9 mouse cellular contexts compared by ENCODE assay signal in the genomic region with DNA sequence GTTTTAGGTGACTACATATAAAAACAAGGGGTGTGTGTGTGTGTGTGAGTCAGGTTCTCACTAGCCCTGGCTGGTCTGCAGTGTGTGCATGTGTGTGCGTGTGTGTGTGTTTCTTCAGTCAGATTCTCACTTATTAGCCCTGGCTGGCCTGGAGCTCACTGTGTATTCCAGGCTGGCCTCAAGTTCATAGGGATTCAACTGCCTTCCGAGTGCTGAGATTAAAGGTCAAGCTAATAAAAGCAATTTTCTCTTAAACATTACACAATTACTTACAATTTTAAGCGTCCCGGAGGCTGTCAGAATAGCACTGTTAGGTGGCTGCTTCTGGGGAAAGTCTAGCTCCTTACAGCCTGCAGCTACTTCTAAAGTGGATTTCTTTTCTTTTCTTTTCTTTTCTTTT. TPM values are rescaled to one million over a fixed set of nuclear protein-coding genes. Genes with fewer than 3 reads are reported as not detected.
A peak's percentile ranks its signal among the peaks of the same experiment; 100 is the strongest.
DNase-seq lines count a peak whose midpoint lies in the region; ATAC-seq and TF ChIP-seq lines count a peak whose summit lies in the region.
"Had no signal": no experiment of that assay in that cellular context is flagged by ENCODE, and none has a peak within 500 bp of the region (broad histone marks: within the 10 kb centered on the region; RNA-seq: fewer than 3 reads in every experiment).

A gene (plus strand): TSS at position 386 of the 400 bp plus-strand sequence.

- H3K27ac ChIP-seq in liver, adult 2 months (replicated peaks; ENCODE audit: insufficient read depth, low read depth, low read length), result no peak within 1 kb of the TSS
- H3K27ac ChIP-seq in forebrain, embryonic 14.5 days (ENCODE audit: low read depth, low read length), result peak within 1 kb of the TSS; percentile 45
- H3K27ac ChIP-seq in olfactory bulb, adult 2 months (ENCODE audit: insufficient read depth, low read depth, low read length), result peak within 1 kb of the TSS; percentile 72

- TF ChIP-seq CTCF in liver, adult 2 months (IDR thresholded peaks at IDR 0.05; ENCODE audit: low read depth, low read length), result no peak
- TF ChIP-seq CTCF in olfactory bulb, adult 2 months (IDR thresholded peaks at IDR 0.05; ENCODE audit: insufficient read depth, low read depth, low read length), result no peak

- peak; percentile 54; the same call in 1 of the 2 replicates for ATAC-seq in forebrain, embryonic 14.5 days

- DNase-seq in liver, adult 2 months (ENCODE audit: extremely low read depth, low read depth, low spot score), result peak; percentile 84
- DNase-seq in liver, result no peak
- peak; percentile 46 for DNase-seq in forebrain, embryonic 14.5 days (ENCODE audit: low spot score)
- peak; percentile 71 for DNase-seq in kidney, adult 9 months
- DNase-seq in left cerebral cortex, postnatal 36 days (ENCODE audit: low spot score in 2 of 2), result no peak
- no peak for DNase-seq in left cerebral cortex, postnatal 10 days (ENCODE audit: extremely low spot score in 1 of 2, low spot score in 2 of 2)
- DNase-seq in cerebellum, postnatal 4 days (ENCODE audit: low spot score in 2 of 2), result no peak

- peak within 1 kb of the TSS; percentile 35 for H3K4me2 ChIP-seq in forebrain, embryonic 14.5 days (ENCODE audit: low read length)

- 9% methylated on average over 4 of the region's 4 CpGs for WGBS in liver, adult 2 months
- WGBS in forebrain, embryonic 14.5 days, result 7% methylated on average over 4 of the region's 4 CpGs
- WGBS in olfactory bulb, adult 2 months, result 29% methylated on average over 4 of the region's 4 CpGs

- no peaks in the 10 kb centered on the region for H3K27me3 ChIP-seq in liver, adult 2 months (ENCODE audit: control insufficient read depth, insufficient read depth, low read length)
- H3K27me3 ChIP-seq in forebrain, embryonic 14.5 days (replicated peaks; ENCODE audit: control insufficient read depth, insufficient read depth, low read length), result no peaks in the 10 kb centered on the region
- H3K27me3 ChIP-seq: Patski had no signal

- H3K4me3 ChIP-seq in liver, adult 2 months (ENCODE audit: insufficient read depth, low read depth, low read length), result no peak within 1 kb of the TSS
- H3K4me3 ChIP-seq in forebrain, embryonic 14.5 days (ENCODE audit: low read depth, low read length), result no peak within 1 kb of the TSS
- H3K4me3 ChIP-seq in olfactory bulb, adult 2 months (ENCODE audit: insufficient read depth, low read depth, low read length), result peak within 1 kb of the TSS; percentile 4; the same call in 1 of the 2 replicates

- H3K4me1 ChIP-seq in liver, adult 2 months (ENCODE audit: control insufficient read depth, insufficient read depth, low read length), result peaks cover 8% of the 10 kb centered on the region; the same call in 1 of the 2 replicates
- H3K4me1 ChIP-seq in forebrain, embryonic 14.5 days (ENCODE audit: control insufficient read depth, insufficient read depth, low read length), result peaks cover 12% of the 10 kb centered on the region
- H3K4me1 ChIP-seq in olfactory bulb, adult 2 months (ENCODE audit: control insufficient read depth, insufficient read depth, low read length), result peaks cover 23% of the 10 kb centered on the region

- no peaks in the 10 kb centered on the region for H3K9me3 ChIP-seq in forebrain, embryonic 14.5 days (replicated peaks; ENCODE audit: control insufficient read depth, low read length)

- intact Hi-C loops in left cerebral cortex, postnatal 36 days (cut with DNase I), result no loop called here
- intact Hi-C loops in left cerebral cortex, postnatal 10 days (cut with DNase I), result no loop called here

- no peaks in the 10 kb centered on the region for H3K36me3 ChIP-seq in liver, adult 2 months (ENCODE audit: control insufficient read depth, insufficient read depth, low read length)
- no peaks in the 10 kb centered on the region for H3K36me3 ChIP-seq in forebrain, embryonic 14.5 days (ENCODE audit: control insufficient read depth, insufficient read depth, low read length)

- no peak for TF ChIP-seq POLR2A in liver, adult 2 months (IDR thresholded peaks at IDR 0.05; ENCODE audit: extremely low read depth, insufficient read depth, low read length)
- no peak for TF ChIP-seq POLR2A in olfactory bulb, adult 2 months (IDR thresholded peaks at IDR 0.05; ENCODE audit: insufficient read depth, low read depth, low read length)

- no peaks in the 10 kb centered on the region for H3K79me2 ChIP-seq in liver, adult 2 months (ENCODE audit: control insufficient read depth, insufficient read depth, low read length)

- no peak within 1 kb of the TSS for H3K9ac ChIP-seq in liver, adult 2 months (ENCODE audit: low read depth, low read length)
- H3K9ac ChIP-seq in forebrain, embryonic 14.5 days (ENCODE audit: low read length), result no peak within 1 kb of the TSS

RNA-seq across cellular contexts. Expression of the gene that starts here (rescaled TPM):
- total RNA-seq in liver, adult 2 months (2014; rRNA removed), result 0.13 and 0.37 TPM in 2 replicates
- polyA plus RNA-seq in liver, adult 2 months (2012; rRNA removed), result 0.16 and 0.21 TPM in 2 replicates
- 0.57 and 1.1 TPM in 2 replicates for polyA plus RNA-seq in forebrain, embryonic 14.5 days (2014; fragmentation: Nextera tagmentation; extraction: Ambion mirVana)
- polyA plus RNA-seq in olfactory bulb, adult 2 months (2012; ENCODE audit: insufficient read depth, insufficient read length, low replicate concordance, missing spikeins), result not detected in 2 replicates
- total RNA-seq in left cerebral cortex, postnatal 36 days (2021), result 1 to 10 TPM in 1 of 2 experiments, under 1 TPM in 1; 0.76 to 1.1 TPM
- total RNA-seq in left cerebral cortex, postnatal 10 days (2021), result 1 to 10 TPM in 1 of 2 experiments, under 1 TPM in 1; 0.81 to 1.0 TPM

Comparison
In these comparisons a context has a peak if more than half of its experiments do, and no peak if none do; other contexts are left out.
1. Peak in DNase-seq in liver, adult 2 months; RNA of the gene not detected or under 1 TPM.
2. DNase-seq: peak in forebrain, embryonic 14.5 days (single experiment) and kidney, adult 9 months (single experiment); none in liver (single experiment), left cerebral cortex, postnatal 36 days (0 of 2), left cerebral cortex, postnatal 10 days (0 of 2) and cerebellum, postnatal 4 days (0 of 2).